Mouse (Mus musculus) ovary, adult 18-20 months (tissue): ENCODE measurements around the gene Rpl23a.
"Not testable (repeated sequence)": the region's sequence is repeated elsewhere in the genome, so short reads cannot be mapped to it uniquely, and the experiment has no call there.

Source experiments
- DNase-seq: peaks from one replicate; pipeline ENCODE4 v3.0.0; 2022; ENCODE audit warnings: low spot score, mixed read lengths

Gene Rpl23a

DNA sequence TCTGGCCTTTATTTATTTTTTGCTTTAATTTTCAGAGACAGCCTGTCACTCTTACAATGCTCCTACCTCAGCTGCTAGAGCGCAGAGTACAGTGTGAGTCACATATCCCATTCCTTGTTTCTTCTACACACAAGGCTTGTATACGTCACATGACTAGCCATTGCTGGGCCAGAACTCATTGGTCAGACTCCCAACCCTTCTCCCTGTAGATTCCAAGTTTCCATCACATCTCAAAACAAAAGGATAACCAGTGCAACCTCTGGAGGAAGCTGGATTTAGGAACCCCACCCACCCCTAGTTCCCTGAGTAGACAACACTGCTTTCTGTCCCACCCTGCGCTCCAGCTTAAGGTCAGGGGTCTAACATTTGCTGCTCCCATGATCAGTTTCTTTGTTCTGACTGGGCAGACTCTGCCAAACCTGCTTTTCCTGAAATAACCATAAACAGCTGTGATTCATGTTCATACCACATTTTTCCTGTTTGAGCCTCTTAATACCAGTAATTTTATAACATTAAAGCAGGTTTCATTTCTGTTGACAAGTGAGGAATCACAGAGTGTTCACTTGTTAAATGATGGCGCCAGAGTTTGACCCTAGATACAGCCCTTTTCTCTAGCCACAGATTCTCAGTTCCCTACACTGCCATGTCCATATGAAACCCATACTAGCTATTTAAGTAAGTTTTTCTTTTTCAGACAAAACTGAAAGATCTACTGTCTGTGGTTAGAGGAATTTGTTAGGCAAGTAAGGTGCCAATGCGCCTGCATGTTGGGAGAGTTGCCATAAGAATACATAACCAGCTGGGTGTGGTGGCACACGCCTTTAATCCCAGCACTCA is 36.5 kb downstream of the Rpl23a start:
- no peak for DNase-seq

DNA sequence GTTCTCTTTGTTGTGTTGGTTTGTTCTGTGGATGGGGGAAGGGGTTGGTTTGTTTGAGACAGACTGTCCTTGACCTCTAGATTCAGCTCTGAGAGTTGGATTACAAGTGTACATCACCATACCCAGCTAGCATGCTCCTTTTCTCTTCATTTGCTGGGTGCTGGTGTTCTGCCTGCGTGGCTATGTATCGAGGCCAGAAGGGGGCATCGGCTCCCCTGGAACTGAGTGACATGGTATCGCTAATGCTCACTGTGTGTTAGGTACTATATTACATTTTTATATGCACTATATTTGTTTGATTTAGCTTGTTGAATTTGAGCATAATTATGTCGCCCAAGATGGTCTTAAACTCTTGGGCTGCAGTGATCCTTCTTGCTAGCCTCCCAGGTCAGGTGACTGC is 37.2 kb downstream of the Rpl23a start:
- DNase-seq, result no peak

GRCm38 (mm10) chr11:78143520-78143919 is 39.9 kb downstream of the Rpl23a start:
- DNase-seq, result no peak

- DNase-seq, result no peak
Measured at GRCm38 (mm10) chr11:78140665-78141064, 42.7 kb downstream of the Rpl23a start.

DNA sequence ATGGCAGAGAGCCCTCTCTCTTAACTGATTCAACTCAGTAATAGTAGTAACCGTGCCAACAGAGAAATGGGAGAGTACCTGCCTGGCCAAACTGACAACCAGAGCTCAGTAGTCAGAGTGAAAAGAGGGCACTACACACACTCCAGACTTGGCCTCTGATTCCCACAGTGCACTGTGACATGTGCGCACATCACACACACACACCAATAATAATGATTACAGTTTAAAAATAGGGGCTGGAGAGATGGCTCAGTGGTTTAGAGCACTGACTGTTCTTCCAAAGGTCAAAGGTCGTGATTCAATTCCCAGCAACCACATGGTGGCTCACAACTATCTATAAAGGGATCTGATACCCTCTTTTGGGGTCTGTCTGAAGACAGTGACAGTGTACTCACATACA is 45.4 kb downstream of the Rpl23a start:
- no peak for DNase-seq

GRCm38 (mm10) chr11:78137584-78137983 is 45.8 kb downstream of the Rpl23a start:
- DNase-seq, result no peak

DNA sequence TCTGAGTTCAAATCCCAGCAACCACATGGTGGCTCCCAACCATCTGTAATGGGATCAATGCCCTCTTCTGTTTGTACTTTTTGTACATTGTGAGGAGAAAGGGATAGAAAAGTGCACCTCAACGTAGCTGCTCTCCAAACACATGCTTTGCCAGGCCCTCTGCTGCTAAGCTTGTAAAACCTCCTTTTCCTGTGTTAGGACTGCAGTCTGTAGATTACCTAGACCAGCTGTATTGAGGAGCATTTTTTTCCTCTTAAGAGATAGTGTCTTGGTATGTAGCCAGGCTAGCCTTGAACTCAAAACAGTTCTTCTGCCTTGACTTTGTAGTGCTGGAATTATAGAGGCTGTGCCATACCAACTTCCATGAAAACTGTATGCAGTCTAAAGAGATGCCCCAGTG is 47.3 kb downstream of the Rpl23a start:
- DNase-seq, result no peak

GRCm38 (mm10) chr11:78135314-78135713 is 48.1 kb downstream of the Rpl23a start:
- not testable (repeated sequence) for DNase-seq

- no peak for DNase-seq
Measured at GRCm38 (mm10) chr11:78134344-78134743, 49.0 kb downstream of the Rpl23a start.

DNA sequence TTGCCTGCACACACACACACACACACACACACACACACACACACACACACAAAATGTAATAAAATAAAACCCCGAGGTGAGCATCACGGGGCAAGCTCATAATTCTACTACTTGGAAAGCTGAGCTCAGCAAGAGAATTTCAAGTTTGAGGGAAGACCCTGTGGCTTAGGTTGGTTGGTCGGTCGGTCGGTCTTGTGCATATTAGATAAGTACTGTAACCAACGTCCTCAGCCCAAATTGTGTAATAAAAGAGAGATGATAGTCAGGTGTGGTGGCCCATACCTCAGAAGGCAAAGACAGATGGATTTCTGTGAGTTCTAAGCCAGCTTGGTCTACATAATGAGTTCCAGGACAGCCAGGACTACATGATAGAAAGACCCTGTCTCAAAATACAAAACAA is 49.5 kb downstream of the Rpl23a start:
- no peak for DNase-seq
